Mouse (Mus musculus): ENCODE results near the gene Wnt5b. TPM values are rescaled to one million over a fixed set of nuclear protein-coding genes. Genes with fewer than 3 reads are reported as not detected.
A peak's percentile ranks its signal among the peaks of the same experiment; 100 is the strongest.

The Wnt5b gene
- polyA plus RNA-seq, 1 experiment from 2014 or later, result 1.8 TPM

DNA sequence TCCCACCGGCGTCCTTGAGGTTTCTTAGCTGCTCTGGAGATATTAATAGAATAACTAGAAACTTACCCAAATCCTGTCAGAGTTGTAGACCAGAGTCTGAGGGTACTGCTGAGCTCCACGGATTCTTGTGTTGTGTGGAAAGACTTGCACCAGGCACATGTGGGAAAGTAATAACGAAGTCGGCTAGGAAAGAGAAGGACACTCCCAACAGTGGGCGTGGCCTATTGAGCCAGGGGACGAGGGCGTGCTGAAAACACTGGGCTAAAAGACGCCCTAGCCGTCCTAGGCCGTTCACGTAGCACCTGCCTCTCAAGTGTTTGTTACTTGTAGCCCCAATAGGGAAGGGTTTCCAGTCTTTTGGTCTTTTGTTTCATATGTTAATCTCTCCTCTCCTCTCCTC is 126.8 kb downstream of the Wnt5b start, which contains the start of gene Adipor2:
TSS of gene Adipor2 (minus strand) at position 351 of the 400 bp plus-strand sequence.
- H3K4me2 ChIP-seq (replicated peaks; ENCODE audit: low read depth), result peak within 1 kb of the TSS; percentile 63
- no peaks in the 10 kb centered on the region for H3K27me3 ChIP-seq (replicated peaks; ENCODE audit: control insufficient read depth, insufficient read depth, low read length)
- no peaks in the 10 kb centered on the region for H3K36me3 ChIP-seq (ENCODE audit: control insufficient read depth, insufficient read depth)
- peak; percentile 59 for ATAC-seq
- 2% methylated on average over 12 of the region's 12 CpGs for WGBS
- peak within 1 kb of the TSS; percentile 40; the same call in 1 of the 2 replicates for H3K9ac ChIP-seq (ENCODE audit: low read depth, low read length)
- peak within 1 kb of the TSS; percentile 53 for H3K4me3 ChIP-seq (ENCODE audit: low read depth, low read length)
- TF ChIP-seq CTCF (IDR thresholded peaks at IDR 0.05; ENCODE audit: low read depth), result no peak
- H3K9me3 ChIP-seq (ENCODE audit: control insufficient read depth), result no peaks in the 10 kb centered on the region
- H3K27ac ChIP-seq (ENCODE audit: low read depth, low read length), result peak within 1 kb of the TSS; percentile 35
- no peaks in the 10 kb centered on the region; the same call in 1 of the 2 replicates for H3K4me1 ChIP-seq (replicated peaks; ENCODE audit: control insufficient read depth, insufficient read depth, low read length)

GRCm38 (mm10) chr6:119416643-119417042 is 127.5 kb downstream of the Wnt5b start:
- peak overlapping the region; percentile 63 for H3K4me2 ChIP-seq (replicated peaks; ENCODE audit: low read depth)

DNA sequence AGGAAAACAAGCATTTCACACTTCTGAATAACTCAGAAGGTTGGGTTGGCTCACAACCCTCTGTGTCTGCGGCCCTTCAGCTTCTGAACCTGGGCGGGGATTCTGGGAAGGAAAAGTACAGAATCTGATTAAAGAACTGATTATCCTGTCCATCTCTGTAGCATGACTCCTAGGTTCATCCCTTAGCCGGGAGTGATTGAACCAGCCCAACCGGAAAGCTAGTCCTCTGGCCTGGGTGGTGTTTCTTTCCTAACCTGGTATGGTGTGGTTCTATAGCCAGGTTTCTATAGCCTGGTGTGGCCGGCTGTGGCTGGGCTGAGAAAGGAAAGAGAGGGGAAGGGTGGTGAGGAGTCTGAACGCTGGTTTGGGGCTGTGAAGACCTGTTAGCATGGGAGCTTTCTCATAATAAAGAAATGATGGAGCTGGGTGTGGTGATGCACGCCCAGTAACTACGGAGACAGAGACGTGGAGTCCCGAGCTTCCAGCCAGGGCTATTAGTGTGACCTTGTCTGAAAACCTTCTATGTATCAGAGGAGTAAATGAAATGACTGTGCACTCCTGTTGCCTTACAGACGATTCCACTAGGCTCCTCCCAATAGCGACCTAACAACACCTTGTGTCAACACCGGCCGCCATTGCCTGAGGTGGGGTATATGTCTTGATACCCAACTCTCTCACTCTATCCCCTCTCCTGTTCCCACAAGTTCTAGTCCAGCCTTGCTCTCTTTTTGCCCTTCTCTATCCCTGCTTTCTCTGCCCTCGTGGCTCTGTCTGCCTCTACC is 129.7 kb downstream of the Wnt5b start:
- TF ChIP-seq CTCF (IDR thresholded peaks at IDR 0.05; ENCODE audit: low read depth), result no peak
- WGBS, result 41% methylated on average over 15 of the region's 15 CpGs
- H3K4me3 ChIP-seq (ENCODE audit: low read depth, low read length), result peak overlapping the region; percentile 53
- H3K36me3 ChIP-seq (ENCODE audit: control insufficient read depth, insufficient read depth), result no peaks in the 10 kb centered on the region
- no peaks in the 10 kb centered on the region for H3K27me3 ChIP-seq (replicated peaks; ENCODE audit: control insufficient read depth, insufficient read depth, low read length)
- H3K9me3 ChIP-seq (ENCODE audit: control insufficient read depth), result no peaks in the 10 kb centered on the region
- no peak overlapping the region for H3K9ac ChIP-seq (ENCODE audit: low read depth, low read length)
- peaks cover 4% of the 10 kb centered on the region; the same call in 1 of the 2 replicates for H3K4me1 ChIP-seq (replicated peaks; ENCODE audit: control insufficient read depth, insufficient read depth, low read length)
- no peak for ATAC-seq
- H3K27ac ChIP-seq (ENCODE audit: low read depth, low read length), result peak overlapping the region; percentile 54
- peak overlapping the region; percentile 63 for H3K4me2 ChIP-seq (replicated peaks; ENCODE audit: low read depth)

More at GRCm38 (mm10) chr6:119416643-119417042, 127.5 kb downstream of the Wnt5b start:
- no peaks in the 10 kb centered on the region for H3K9me3 ChIP-seq (ENCODE audit: control insufficient read depth)
- H3K4me1 ChIP-seq (replicated peaks; ENCODE audit: control insufficient read depth, insufficient read depth, low read length), result no peaks in the 10 kb centered on the region; the same call in 1 of the 2 replicates
- 38% methylated on average over 6 of the region's 6 CpGs for WGBS
- H3K27me3 ChIP-seq (replicated peaks; ENCODE audit: control insufficient read depth, insufficient read depth, low read length), result no peaks in the 10 kb centered on the region
- H3K36me3 ChIP-seq (ENCODE audit: control insufficient read depth, insufficient read depth), result no peaks in the 10 kb centered on the region
- H3K4me3 ChIP-seq (ENCODE audit: low read depth, low read length), result peak overlapping the region; percentile 53
- peak overlapping the region; percentile 35; the same call in 1 of the 2 replicates for H3K27ac ChIP-seq (ENCODE audit: low read depth, low read length)
- TF ChIP-seq CTCF (IDR thresholded peaks at IDR 0.05; ENCODE audit: low read depth), result no peak
- no peak for ATAC-seq
- peak overlapping the region; percentile 40; the same call in 1 of the 2 replicates for H3K9ac ChIP-seq (ENCODE audit: low read depth, low read length)

DNA sequence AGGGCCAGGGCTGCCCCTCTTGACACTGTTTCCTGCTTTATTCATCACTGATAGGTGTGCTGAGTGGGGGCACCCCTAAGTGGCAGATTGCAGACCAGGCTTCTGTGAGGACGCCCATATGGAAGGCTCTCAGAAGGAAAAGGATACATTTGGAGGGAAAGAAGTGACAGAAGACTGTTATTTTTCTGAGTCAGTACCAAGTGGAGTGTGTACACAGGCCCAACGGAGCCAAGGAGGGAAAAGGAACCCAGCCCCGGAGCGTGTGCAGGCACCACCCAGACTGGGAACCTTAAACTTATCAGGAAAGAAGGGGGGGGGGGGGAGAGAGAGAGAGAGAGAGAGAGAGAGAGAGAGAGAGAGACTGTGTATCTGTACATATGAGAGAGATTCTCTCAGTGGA is 131.6 kb downstream of the Wnt5b start:
- ATAC-seq, result no peak
- no peak overlapping the region; the same call in 1 of the 2 replicates for H3K27ac ChIP-seq (ENCODE audit: low read depth, low read length)

DNA sequence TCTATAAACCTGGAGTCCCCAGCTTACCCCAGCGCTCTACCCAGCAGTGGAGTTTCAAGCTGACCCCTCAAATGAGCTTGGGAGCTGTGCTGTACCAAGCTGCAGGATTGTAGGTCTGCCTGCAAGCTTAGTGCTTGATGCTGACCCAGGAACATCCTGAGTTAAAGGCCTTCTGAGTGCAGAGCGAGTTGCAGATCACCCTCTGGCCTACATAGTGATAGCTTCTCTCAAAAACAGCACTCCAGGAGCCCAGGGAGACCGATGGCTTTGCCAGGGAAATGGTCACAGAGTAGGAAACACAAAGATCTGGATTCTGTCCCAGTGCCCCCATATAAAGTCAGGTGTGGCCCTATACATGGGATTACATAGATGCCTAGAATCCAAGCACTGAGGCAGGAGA is 132.6 kb downstream of the Wnt5b start:
- Histone ChIP-seq H3K27me3 (replicated peaks; ENCODE audit: control insufficient read depth, insufficient read depth, low read length) (no peaks in the 10 kb centered on the region), H3K36me3 (ENCODE audit: control insufficient read depth, insufficient read depth) (no peaks in the 10 kb centered on the region), H3K4me1 (replicated peaks; ENCODE audit: control insufficient read depth, insufficient read depth, low read length) (0 out of 2 replicates have a peak, but pooled peaks cover 4% of the 10 kb centered on the region), H3K27ac (ENCODE audit: low read depth, low read length) (no peak overlapping the region; the same call in 1 of the 2 replicates), H3K9me3 (ENCODE audit: control insufficient read depth) (no peaks in the 10 kb centered on the region), H3K4me2 (replicated peaks; ENCODE audit: low read depth) (no peak overlapping the region), H3K9ac (ENCODE audit: low read depth, low read length) (no peak overlapping the region), H3K4me3 (ENCODE audit: low read depth, low read length) (no peak overlapping the region)
- ATAC-seq, result no peak
- WGBS, result 90% methylated on average over 3 of the region's 3 CpGs
- no peak for TF ChIP-seq CTCF (IDR thresholded peaks at IDR 0.05; ENCODE audit: low read depth)

More for the DNA sequence above, 131.6 kb downstream of the Wnt5b start:
- no peaks in the 10 kb centered on the region for H3K27me3 ChIP-seq (replicated peaks; ENCODE audit: control insufficient read depth, insufficient read depth, low read length)
- H3K36me3 ChIP-seq (ENCODE audit: control insufficient read depth, insufficient read depth), result no peaks in the 10 kb centered on the region
- no peak overlapping the region for H3K9ac ChIP-seq (ENCODE audit: low read depth, low read length)
- H3K4me3 ChIP-seq (ENCODE audit: low read depth, low read length), result no peak overlapping the region
- TF ChIP-seq CTCF (IDR thresholded peaks at IDR 0.05; ENCODE audit: low read depth), result no peak
- WGBS, result 61% methylated on average over 4 of the region's 4 CpGs
- no peaks in the 10 kb centered on the region for H3K9me3 ChIP-seq (ENCODE audit: control insufficient read depth)
- 0 out of 2 replicates have a peak, but pooled peaks cover 4% of the 10 kb centered on the region for H3K4me1 ChIP-seq (replicated peaks; ENCODE audit: control insufficient read depth, insufficient read depth, low read length)
- H3K4me2 ChIP-seq (replicated peaks; ENCODE audit: low read depth), result peak overlapping the region; percentile 63; the same call in 1 of the 2 replicates

GRCm38 (mm10) chr6:119409766-119410165 is 134.4 kb downstream of the Wnt5b start:
- 18% methylated on average over 1 of the region's 1 CpGs for WGBS
- Histone ChIP-seq H3K4me3 (ENCODE audit: low read depth, low read length) (no peak overlapping the region), H3K27ac (ENCODE audit: low read depth, low read length) (peak overlapping the region; percentile 74; the same call in 1 of the 2 replicates), H3K4me2 (replicated peaks; ENCODE audit: low read depth) (no peak overlapping the region), H3K27me3 (replicated peaks; ENCODE audit: control insufficient read depth, insufficient read depth, low read length) (no peaks in the 10 kb centered on the region), H3K9me3 (ENCODE audit: control insufficient read depth) (no peaks in the 10 kb centered on the region), H3K4me1 (replicated peaks; ENCODE audit: control insufficient read depth, insufficient read depth, low read length) (0 out of 2 replicates have a peak, but pooled peaks cover 4% of the 10 kb centered on the region), H3K9ac (ENCODE audit: low read depth, low read length) (no peak overlapping the region), H3K36me3 (ENCODE audit: control insufficient read depth, insufficient read depth) (no peaks in the 10 kb centered on the region)
- no peak for TF ChIP-seq CTCF (IDR thresholded peaks at IDR 0.05; ENCODE audit: low read depth)
- ATAC-seq, result peak; percentile 80

Measured in intestine, postnatal 0 days (tissue).